Mouse (Mus musculus): ENCODE measurements at regions not wholly inside any gene's neighbourhood (a gene's known extent, or its start where the extent isn't known, plus 50 kb on each side); places are given as distances from the start of the nearest gene placed in this dataset.

DNA sequence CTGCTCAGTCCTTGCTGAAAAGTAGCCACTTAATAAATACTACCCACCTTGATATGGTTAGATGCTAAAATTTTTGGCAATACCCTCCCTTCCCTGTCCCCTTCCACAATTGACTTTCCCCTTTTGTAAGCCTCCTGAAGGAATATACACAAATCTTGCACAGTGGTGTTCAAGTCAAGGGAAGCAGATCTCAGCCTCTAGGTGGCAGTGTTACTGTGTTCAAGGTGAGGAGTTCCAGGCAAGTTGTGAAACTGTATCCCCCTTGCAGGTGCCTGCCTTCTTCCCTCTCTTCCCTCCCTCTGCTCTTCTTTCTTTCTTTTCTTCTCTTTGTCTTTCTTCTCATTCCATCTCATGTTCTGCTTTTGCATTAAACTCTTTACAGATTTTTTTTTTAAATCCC lies 239.1 kb downstream of the Sec16b start:
- TF ChIP-seq CTCF (IDR thresholded peaks at IDR 0.05; ENCODE audit: low read depth, low read length) (no peak), GATA1 (IDR thresholded peaks at IDR 0.05; ENCODE audit: borderline replicate concordance, low read length) (no peak), GATA2 (IDR thresholded peaks at IDR 0.05; ENCODE audit: borderline replicate concordance, low read depth, low read length) (no peak), POLR2AphosphoS5 (IDR thresholded peaks at IDR 0.05; ENCODE audit: insufficient replicate concordance, low read depth, low read length) (no peak), TAL1 (conservative IDR thresholded peaks at IDR 0.05; ENCODE audit: low read depth, low read length) (no peak)
